In genomic region chr6:137126224-137126623, GRCm38 (mm10) we compare ENCODE assay signal across 11 mouse cellular contexts. TPM values are rescaled to one million over a fixed set of nuclear protein-coding genes. Genes with fewer than 3 reads are reported as not detected.
A peak's percentile ranks its signal among the peaks of the same experiment; 100 is the strongest.
DNase-seq lines count a peak whose midpoint lies in the region; ATAC-seq and TF ChIP-seq lines count a peak whose summit lies in the region.
"Had no signal": no experiment of that assay in that cellular context is flagged by ENCODE, and none has a peak within 500 bp of the region (broad histone marks: within the 10 kb centered on the region; RNA-seq: fewer than 3 reads in every experiment).

No protein-coding gene starts in this region.

- H3K36me3 ChIP-seq in heart, embryonic 13.5 days: no peaks in the 10 kb centered on the region
- no peaks in the 10 kb centered on the region for H3K36me3 ChIP-seq in midbrain, postnatal 0 days (ENCODE audit: insufficient read depth, low read length)
- H3K36me3 ChIP-seq in midbrain, embryonic 15.5 days (replicated peaks): no peaks in the 10 kb centered on the region
- H3K36me3 ChIP-seq: midbrain, embryonic 13.5 days had no signal

- no peak overlapping the region for H3K4me3 ChIP-seq in heart, embryonic 13.5 days
- no peak overlapping the region for H3K4me3 ChIP-seq in midbrain, postnatal 0 days (ENCODE audit: low read depth, low read length)
- no peak overlapping the region for H3K4me3 ChIP-seq in midbrain, embryonic 15.5 days
- H3K4me3 ChIP-seq: midbrain, embryonic 13.5 days had no signal

- no peak for ATAC-seq in heart, embryonic 13.5 days (ENCODE audit: extremely low read depth, insufficient number of reproducible peaks, low FRiP score, low TSS enrichment)
- ATAC-seq in midbrain, postnatal 0 days (ENCODE audit: low FRiP score): no peak
- ATAC-seq in midbrain, embryonic 15.5 days (replicated peaks): no peak
- ATAC-seq in megakaryocyte, adult 5-6 weeks (ENCODE audit: poor library complexity, severe bottlenecking): no peak
- ATAC-seq in CD4-positive, CD25-positive, alpha-beta regulatory T cell, adult 4 months: no peak
- ATAC-seq: midbrain, embryonic 13.5 days had no signal

- 45% methylated on average over 2 of the region's 2 CpGs for WGBS in heart, embryonic 13.5 days
- WGBS in midbrain, postnatal 0 days: 43% methylated on average over 2 of the region's 2 CpGs
- 70% methylated on average over 2 of the region's 2 CpGs for WGBS in midbrain, embryonic 15.5 days

- no peaks in the 10 kb centered on the region for H3K9me3 ChIP-seq in heart, embryonic 13.5 days
- H3K9me3 ChIP-seq in midbrain, postnatal 0 days (ENCODE audit: low read length): no peaks in the 10 kb centered on the region
- H3K9me3 ChIP-seq in midbrain, embryonic 15.5 days: no peaks in the 10 kb centered on the region
- H3K9me3 ChIP-seq: midbrain, embryonic 13.5 days had no signal

- H3K4me2 ChIP-seq in heart, embryonic 13.5 days: no peak overlapping the region
- no peak overlapping the region for H3K4me2 ChIP-seq in midbrain, postnatal 0 days (ENCODE audit: low read depth, low read length, poor library complexity, severe bottlenecking)
- no peak overlapping the region for H3K4me2 ChIP-seq in midbrain, embryonic 15.5 days
- H3K4me2 ChIP-seq: midbrain, embryonic 13.5 days had no signal

- H3K9ac ChIP-seq in heart, embryonic 13.5 days: no peak overlapping the region
- no peak overlapping the region for H3K9ac ChIP-seq in midbrain, postnatal 0 days (replicated peaks; ENCODE audit: low read length, poor library complexity, severe bottlenecking)
- no peak overlapping the region for H3K9ac ChIP-seq in midbrain, embryonic 15.5 days
- H3K9ac ChIP-seq: midbrain, embryonic 13.5 days had no signal

- no peaks in the 10 kb centered on the region for H3K27me3 ChIP-seq in heart, embryonic 13.5 days (replicated peaks)
- H3K27me3 ChIP-seq in midbrain, postnatal 0 days (ENCODE audit: insufficient read depth, low read length): no peaks in the 10 kb centered on the region
- H3K27me3 ChIP-seq in midbrain, embryonic 15.5 days (replicated peaks): no peaks in the 10 kb centered on the region
- H3K27me3 ChIP-seq: midbrain, embryonic 13.5 days had no signal

- no peak for DNase-seq in heart, adult 18-20 months
- DNase-seq in midbrain, postnatal 0 days (ENCODE audit: low spot score): peak; percentile 34
- peak; percentile 48 to 58 for DNase-seq in kidney, postnatal 4 days
- no peak for DNase-seq in retina, postnatal 1 day
- DNase-seq: thymus, adult 18-20 months had no signal

- TF ChIP-seq CTCF in midbrain, postnatal 0 days (IDR thresholded peaks at IDR 0.05): no peak

- H3K4me1 ChIP-seq in heart, embryonic 13.5 days: peaks cover 34% of the 10 kb centered on the region; the same call in 1 of the 2 replicates
- H3K4me1 ChIP-seq in midbrain, postnatal 0 days (ENCODE audit: insufficient read depth, low read length): no peaks in the 10 kb centered on the region
- H3K4me1 ChIP-seq in midbrain, embryonic 15.5 days: no peaks in the 10 kb centered on the region
- H3K4me1 ChIP-seq: midbrain, embryonic 13.5 days had no signal

- H3K27ac ChIP-seq in heart, embryonic 13.5 days (replicated peaks): peak overlapping the region; percentile 48
- no peak overlapping the region for H3K27ac ChIP-seq in midbrain, postnatal 0 days (ENCODE audit: low read depth, low read length)
- no peak overlapping the region for H3K27ac ChIP-seq in midbrain, embryonic 15.5 days
- H3K27ac ChIP-seq: midbrain, embryonic 13.5 days had no signal

RNA-seq across cellular contexts. Expression of gene Rerg, which starts 44.1 kb away (rescaled TPM):
- 4.5 and 5.2 TPM in 2 replicates for polyA plus RNA-seq in heart, embryonic 13.5 days (2015; fragmentation: Nextera tagmentation; extraction: Ambion mirVana)
- total RNA-seq in heart, adult 18-20 months (2021): 1 to 10 TPM; 3.1 to 3.8 TPM
- 0.82 and 2.9 TPM in 2 replicates for total RNA-seq in midbrain, postnatal 0 days (2014; rRNA removed)
- 8.3 and 9.8 TPM in 2 replicates for polyA plus RNA-seq in midbrain, postnatal 0 days (2015; fragmentation: Nextera tagmentation; extraction: Ambion mirVana)
- polyA plus RNA-seq in midbrain, embryonic 15.5 days (2015; fragmentation: Nextera tagmentation; extraction: Ambion mirVana): 5.6 and 5.7 TPM in 2 replicates
- total RNA-seq in megakaryocyte, adult 5-6 weeks (2015): not detected in 2 replicates
- not detected in 2 replicates for total RNA-seq in megakaryocyte, adult 5-6 weeks (2017)
- not detected for polyA plus RNA-seq in CD4-positive, CD25-positive, alpha-beta regulatory T cell, adult 4 months (2017; shearing (Covaris generic))
- total RNA-seq: common myeloid progenitor, adult 5-6 weeks had no signal

Comparison
In these comparisons a context has a peak if more than half of its experiments do, and no peak if none do; other contexts are left out.
1. DNase-seq: peak in midbrain, postnatal 0 days (single experiment) and kidney, postnatal 4 days (2 of 2); none in heart, adult 18-20 months (0 of 2) and retina, postnatal 1 day (single experiment).